Mouse (Mus musculus) lung, adult 2 months (tissue): ENCODE measurements around the gene Snrpa. TPM values are rescaled to one million over a fixed set of nuclear protein-coding genes. Genes with fewer than 3 reads are reported as not detected.

ENCODE experiments used
- DNase-seq: peaks from one replicate; pipeline ENCODE4 v3.0.0; 2022
- H3K4me1 ChIP-seq: fragments of 200-500 bp; 2 replicates; pipeline ENCODE4 v1.6.1; 2011; ENCODE audit warnings: low read length; ENCODE audit not compliant: control insufficient read depth, insufficient read depth
- H3K4me3 ChIP-seq: fragments of 200-500 bp; replicated peaks from 2 replicates; pipeline ENCODE3; 2011; ENCODE audit warnings: low read depth, mild to moderate bottlenecking, control low read depth, low read length; ENCODE audit errors: extremely low read depth
- CTCF ChIP-seq: fragments of 200-500 bp; IDR thresholded peaks from 2 replicates; pipeline ENCODE4 v1.5.1; 2011; ENCODE audit warnings: mild to moderate bottlenecking, low read length, control low read depth; ENCODE audit not compliant: insufficient read depth
- POLR2A ChIP-seq: fragments of 200-500 bp; IDR thresholded peaks from 2 replicates; pipeline ENCODE4 v1.6.1; 2011; ENCODE audit warnings: low read depth, mild to moderate bottlenecking, control low read depth, low read length, borderline replicate concordance; ENCODE audit errors: extremely low read depth
- WGBS: fragments of 180-500 bp; shearing (Covaris S2); methylation state at CpG from one replicate; pipeline ENCODE4 v1.1.7; 2018; 5-methylcytosine and 5-hydroxymethylcytosine counted together
- polyA plus RNA-seq: library from polyadenylated mRNA; depleted of rRNA; stranded (reverse); fragments of >200 nt; gene quantifications from 2 replicates; pipeline ENCODE4 v1.2.3, GENCODE M21; 2012

Gene Snrpa
- polyA plus RNA-seq, 1 experiment, result 135 TPM

- no peak overlapping the region for H3K4me3 ChIP-seq
- TF ChIP-seq CTCF (no peak), POLR2A (no peak)
- 92% methylated on average over 8 of the region's 8 CpGs for WGBS
- no peak for DNase-seq
- H3K4me1 ChIP-seq, result no peaks in the 10 kb centered on the region
Measured at GRCm38 (mm10) chr7:27203730-27204449, 7.8 kb upstream of the Snrpa start.

GRCm38 (mm10) chr7:27198779-27199178 lies 2.7 kb upstream of the Snrpa start:
- DNase-seq, result no peak
- TF ChIP-seq POLR2A, result no peak
- TF ChIP-seq CTCF, result no peak
- H3K4me1 ChIP-seq, result no peaks in the 10 kb centered on the region
- H3K4me3 ChIP-seq, result no peak overlapping the region
- 92% methylated on average over 8 of the region's 8 CpGs for WGBS

DNA sequence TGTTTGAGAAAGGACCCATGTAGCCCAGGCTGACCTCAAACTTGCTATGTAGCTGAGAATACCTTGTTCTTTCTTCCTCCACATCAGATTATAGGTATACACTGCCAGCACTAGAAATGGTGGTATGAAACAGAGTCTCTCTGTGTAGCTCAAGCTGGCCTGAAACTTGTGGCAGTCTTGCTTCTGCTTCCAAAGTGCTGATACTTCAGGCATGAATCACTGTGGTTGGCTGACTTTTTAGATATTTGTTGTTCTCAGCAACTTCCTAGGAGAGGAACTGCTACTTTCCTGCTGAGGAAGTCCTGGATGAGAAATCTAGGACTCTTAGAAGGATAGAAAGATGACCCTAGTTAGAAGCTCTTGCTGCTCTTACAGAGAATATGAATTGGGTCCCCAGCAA lies 2.3 kb upstream of the Snrpa start:
- DNase-seq, result no peak
- Histone ChIP-seq H3K4me1 (no peaks in the 10 kb centered on the region), H3K4me3 (no peak overlapping the region)
- no peak for TF ChIP-seq CTCF
- no peak for TF ChIP-seq POLR2A

DNA sequence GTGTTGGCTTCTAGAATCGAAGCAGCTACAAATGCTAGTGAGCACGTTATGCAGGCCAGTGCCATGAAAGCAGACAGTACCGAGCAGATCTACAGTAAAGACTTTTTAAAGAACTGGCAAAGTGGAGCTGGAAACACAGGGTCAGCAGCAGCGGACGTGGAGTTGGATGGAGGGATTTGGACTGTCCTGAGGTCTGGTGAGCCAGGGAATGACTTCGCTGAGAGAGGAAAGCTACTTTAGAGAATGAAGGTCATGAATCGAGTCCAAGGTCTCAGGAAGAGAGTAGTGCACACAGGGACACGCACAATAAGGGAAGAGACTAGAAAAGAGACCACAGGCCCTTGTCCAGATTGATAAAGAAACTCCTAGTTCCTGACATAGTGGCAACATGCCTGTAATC lies 1.6 kb upstream of the Snrpa start:
- Histone ChIP-seq H3K4me3 (no peak overlapping the region), H3K4me1 (no peaks in the 10 kb centered on the region)
- 85% methylated on average over 8 of the region's 8 CpGs for WGBS
- TF ChIP-seq POLR2A, result no peak
- TF ChIP-seq CTCF, result no peak
- DNase-seq, result no peak

- H3K4me1 ChIP-seq, result no peaks in the 10 kb centered on the region
- no peak overlapping the region for H3K4me3 ChIP-seq
- no peak for TF ChIP-seq CTCF
- no peak for TF ChIP-seq POLR2A
- WGBS, result 86% methylated on average over 3 of the region's 3 CpGs
- DNase-seq, result no peak
Measured at GRCm38 (mm10) chr7:27197136-27197535, 1.1 kb upstream of the Snrpa start.

GRCm38 (mm10) chr7:27193731-27194130 lies 2.3 kb downstream of the Snrpa start:
- Histone ChIP-seq H3K4me1 (no peaks in the 10 kb centered on the region), H3K4me3 (no peak overlapping the region)
- TF ChIP-seq POLR2A, result no peak
- no peak for TF ChIP-seq CTCF
- 61% methylated on average over 4 of the region's 4 CpGs for whole genome bisulfite sequencing
- no peak for DNase-seq

- no peaks in the 10 kb centered on the region for H3K4me1 ChIP-seq
- WGBS, result 88% methylated on average over 5 of the region's 5 CpGs
- no peak for DNase-seq
- no peak for TF ChIP-seq CTCF
- TF ChIP-seq POLR2A, result no peak
- no peak overlapping the region for H3K4me3 ChIP-seq
Measured at GRCm38 (mm10) chr7:27192434-27192833, 3.6 kb downstream of the Snrpa start.

GRCm38 (mm10) chr7:27189271-27189931 lies 6.7 kb downstream of the Snrpa start:
- DNase-seq, result no peak
- no peaks in the 10 kb centered on the region for H3K4me1 ChIP-seq
- TF ChIP-seq POLR2A (no peak), CTCF (peak; percentile 19; the same call in 1 of the 2 replicates)
- 97% methylated on average over 10 of the region's 10 CpGs for WGBS
- no peak overlapping the region for H3K4me3 ChIP-seq

DNA sequence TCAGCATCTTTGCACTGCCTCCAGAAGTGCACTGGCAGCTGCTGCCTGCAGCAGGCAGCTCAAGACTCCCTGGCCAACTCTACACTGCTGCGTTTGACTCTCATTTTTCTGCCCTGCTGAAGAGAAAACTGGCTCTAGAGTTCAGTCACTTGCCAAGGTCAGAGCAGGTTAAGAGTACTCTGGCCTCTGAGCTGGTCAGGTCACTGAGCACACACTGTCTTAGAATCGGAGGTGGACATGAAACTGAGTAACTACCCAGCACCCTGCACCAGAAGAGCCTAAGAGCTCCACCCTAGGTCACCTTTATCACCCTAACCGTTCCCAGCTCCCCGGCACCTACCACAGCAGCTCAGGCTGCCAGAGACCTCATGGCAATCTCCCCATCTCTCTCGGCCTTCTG lies 10.1 kb downstream of the Snrpa start:
- TF ChIP-seq CTCF (no peak), POLR2A (no peak)
- no peaks in the 10 kb centered on the region for H3K4me1 ChIP-seq
- no peak for DNase-seq
- H3K4me3 ChIP-seq, result no peak overlapping the region
- WGBS, result 85% methylated on average over 5 of the region's 5 CpGs

GRCm38 (mm10) chr7:27184964-27185363 lies 11.1 kb downstream of the Snrpa start:
- 34% methylated on average over 3 of the region's 3 CpGs for WGBS
- no peak for TF ChIP-seq POLR2A
- TF ChIP-seq CTCF, result peak; percentile 80
- H3K4me1 ChIP-seq, result peaks cover 3% of the 10 kb centered on the region; the same call in 1 of the 2 replicates
- no peak for DNase-seq
- H3K4me3 ChIP-seq, result no peak overlapping the region
